Mouse (Mus musculus): ENCODE results near the gene Ifnar1. TPM values are rescaled to one million over a fixed set of nuclear protein-coding genes. Genes with fewer than 3 reads are reported as not detected.
"Not testable (repeated sequence)": the region's sequence is repeated elsewhere in the genome, so short reads cannot be mapped to it uniquely, and the experiment has no call there.

Ifnar1 gene
- total RNA-seq, 2 experiments from 2014 or later = 33.3 to 36.3 TPM

DNA sequence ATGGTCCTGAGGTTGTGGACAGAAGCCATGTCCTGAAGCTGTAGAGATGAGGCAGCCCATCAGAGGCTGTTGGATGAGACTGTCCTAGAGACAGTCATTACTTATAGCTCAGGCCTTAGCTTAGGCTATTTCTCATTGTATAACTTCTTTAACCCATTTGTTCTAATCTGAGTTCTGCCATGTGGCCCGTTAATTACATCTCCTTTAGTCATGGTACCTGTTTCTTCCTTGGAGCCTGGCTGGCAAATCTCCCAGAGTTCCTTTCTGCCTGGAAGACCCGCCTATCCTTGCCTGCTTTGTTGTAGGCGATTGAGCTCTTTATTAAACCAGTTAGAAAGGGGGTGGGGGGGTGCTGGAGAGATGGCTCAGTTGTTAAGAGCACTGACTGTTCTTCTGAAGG is 11.7 kb downstream of the Ifnar1 start:
- ATAC-seq (replicated peaks; ENCODE audit: poor library complexity) = no peak

DNA sequence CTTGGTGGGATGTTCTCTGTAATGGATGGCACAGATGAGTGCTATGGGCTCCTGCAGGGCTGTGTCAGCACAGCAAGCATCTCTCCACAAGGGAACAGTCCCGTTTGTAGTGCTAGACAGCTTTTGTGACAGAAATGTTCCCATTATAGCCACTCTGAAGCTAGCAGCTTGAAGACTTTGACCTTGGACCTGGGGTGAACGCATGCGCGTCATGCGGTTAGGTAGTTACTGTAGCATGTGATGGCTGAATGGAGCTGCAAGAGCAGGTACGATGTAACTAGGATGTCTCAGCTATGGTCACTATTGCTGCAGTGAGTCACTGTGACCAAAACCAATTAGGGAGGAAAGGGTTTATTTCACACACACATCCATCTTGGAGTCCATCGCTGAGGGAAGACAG is 13.0 kb downstream of the Ifnar1 start:
- ATAC-seq (replicated peaks; ENCODE audit: poor library complexity) = no peak

DNA sequence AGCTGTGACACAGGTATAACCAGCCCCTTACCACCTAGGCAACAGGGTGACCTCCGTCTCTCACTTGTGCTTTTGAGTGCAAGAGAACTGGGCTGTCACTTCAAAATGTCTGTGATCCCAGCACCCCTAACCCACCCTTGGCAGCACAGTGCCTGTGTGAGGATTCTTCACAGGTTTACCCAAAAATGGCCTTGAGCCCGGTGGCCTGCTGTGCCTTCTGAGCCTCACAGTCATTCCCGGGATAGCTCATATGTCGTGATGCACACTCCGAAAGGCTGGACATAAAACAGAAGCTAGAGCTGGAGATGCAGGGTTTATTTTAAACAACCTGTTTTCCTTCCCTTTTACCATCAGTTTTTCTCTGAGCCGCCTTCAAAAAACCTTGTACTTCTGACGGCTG is 19.7 kb downstream of the Ifnar1 start:
- ATAC-seq (replicated peaks; ENCODE audit: poor library complexity) = no peak

DNA sequence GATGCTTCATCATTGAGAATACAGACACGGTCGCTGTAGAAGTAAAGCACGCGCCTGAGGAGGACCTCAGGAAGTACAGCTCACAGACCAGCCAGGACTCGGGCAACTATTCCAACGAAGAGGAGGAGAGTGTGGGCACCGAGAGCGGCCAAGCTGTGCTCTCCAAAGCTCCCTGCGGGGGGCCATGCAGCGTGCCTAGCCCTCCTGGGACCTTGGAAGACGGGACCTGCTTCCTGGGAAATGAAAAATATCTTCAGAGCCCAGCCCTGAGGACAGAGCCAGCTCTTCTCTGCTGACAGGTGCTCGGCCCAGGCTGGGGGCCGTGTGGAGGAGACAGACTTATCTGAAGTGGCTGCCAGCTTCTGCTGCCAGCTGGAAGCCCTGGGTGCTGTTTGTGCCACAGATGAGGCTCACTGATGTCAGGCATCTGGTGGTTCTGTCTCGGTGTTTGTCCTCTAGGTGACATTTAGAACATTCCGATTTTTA is 20.1 kb downstream of the Ifnar1 start:
- no peak; the same call in 1 of the 2 replicates for ATAC-seq (replicated peaks; ENCODE audit: poor library complexity)

DNA sequence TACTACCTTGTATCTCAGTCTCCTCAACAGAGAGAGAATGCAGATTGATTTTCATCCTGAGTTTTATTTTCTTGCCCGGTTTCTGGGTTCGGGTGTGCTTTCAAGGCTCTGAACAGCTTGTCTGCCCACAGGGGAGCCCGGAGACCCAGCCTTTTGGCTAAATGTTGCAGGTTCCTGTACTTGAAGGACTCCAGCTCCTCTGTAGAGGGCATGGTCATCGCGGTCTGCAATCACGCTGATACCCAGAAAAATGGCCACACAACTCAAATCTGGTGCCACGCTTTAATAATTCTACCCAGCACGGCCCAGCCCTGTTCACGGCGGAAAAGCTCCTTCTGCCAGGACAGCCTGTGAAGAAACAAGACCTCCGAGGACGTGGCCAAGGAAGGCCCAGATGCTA is 21.4 kb downstream of the Ifnar1 start:
- no peak for ATAC-seq (replicated peaks; ENCODE audit: poor library complexity)

- peak; percentile 89 for ATAC-seq (replicated peaks; ENCODE audit: poor library complexity)
These were observed 27.2 kb downstream of the Ifnar1 start for GRCm38 (mm10) chr16:91512161-91512787.

GRCm38 (mm10) chr16:91513099-91513498 is 28.1 kb downstream of the Ifnar1 start:
- no peak for ATAC-seq (replicated peaks; ENCODE audit: poor library complexity)

GRCm38 (mm10) chr16:91517020-91517419 is 32.0 kb downstream of the Ifnar1 start:
- peak; percentile 85 for ATAC-seq (replicated peaks; ENCODE audit: poor library complexity)

- ATAC-seq (replicated peaks; ENCODE audit: poor library complexity) = peak; percentile 61
These were observed 37.0 kb downstream of the Ifnar1 start for GRCm38 (mm10) chr16:91522040-91522439.

DNA sequence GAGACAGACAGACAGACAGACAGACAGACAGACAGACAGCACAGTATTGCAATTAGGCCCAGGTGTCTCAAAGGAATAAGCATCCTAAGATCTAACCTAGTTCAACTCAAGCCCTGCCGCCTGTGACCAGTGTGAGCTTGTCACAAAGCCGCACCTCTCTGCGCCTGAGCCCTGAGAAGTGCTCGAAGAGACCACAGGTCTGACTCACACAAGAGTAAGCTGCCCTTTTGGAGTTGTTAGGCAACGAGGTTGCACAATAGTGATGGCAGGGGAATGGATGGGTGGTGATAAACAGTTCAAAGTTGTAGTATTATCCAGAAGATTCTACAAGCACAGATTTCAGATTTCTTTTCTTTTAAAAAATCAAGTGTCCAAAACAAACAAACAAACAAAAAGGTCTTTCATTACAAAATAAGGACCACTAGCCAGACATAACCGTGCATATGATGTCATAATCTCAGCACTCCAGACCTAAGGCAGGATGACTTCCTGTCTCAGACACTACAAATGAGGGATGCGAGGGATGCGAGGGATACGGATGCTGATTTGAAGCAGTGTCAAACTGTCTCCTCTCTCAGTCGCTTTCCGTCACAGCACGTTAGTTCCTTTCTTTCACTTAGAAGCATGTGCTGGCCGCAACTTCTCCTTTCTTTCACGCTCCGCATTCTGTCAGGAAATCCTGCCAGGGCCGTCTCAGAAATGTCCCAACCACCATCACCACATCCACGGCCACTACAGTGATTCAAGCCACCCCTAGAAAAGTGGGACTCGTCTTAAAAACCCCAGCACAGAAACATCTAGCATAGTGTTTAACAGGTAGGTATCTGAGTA is 37.7 kb downstream of the Ifnar1 start:
- peak; percentile 73 for ATAC-seq (replicated peaks; ENCODE audit: poor library complexity)

DNA sequence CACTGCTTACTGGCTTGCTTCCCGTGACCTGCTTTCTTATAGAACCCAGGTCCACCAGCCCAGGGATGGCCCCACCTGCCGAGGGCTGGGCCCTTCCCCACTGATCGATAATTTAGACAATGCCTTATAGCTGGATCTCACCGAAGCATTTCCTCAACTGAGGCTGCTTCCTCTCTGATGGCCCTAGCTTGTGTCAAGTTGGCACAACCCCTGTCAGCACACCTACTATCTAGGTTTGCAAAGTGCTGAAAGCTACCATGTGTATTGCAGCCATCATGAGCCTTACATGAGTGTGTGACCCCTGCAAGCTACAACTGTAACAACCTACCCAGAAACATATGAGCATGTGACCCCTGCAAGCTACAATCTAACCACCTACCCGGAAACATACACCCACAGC is 39.2 kb downstream of the Ifnar1 start:
- no peak for ATAC-seq (replicated peaks; ENCODE audit: poor library complexity)

DNA sequence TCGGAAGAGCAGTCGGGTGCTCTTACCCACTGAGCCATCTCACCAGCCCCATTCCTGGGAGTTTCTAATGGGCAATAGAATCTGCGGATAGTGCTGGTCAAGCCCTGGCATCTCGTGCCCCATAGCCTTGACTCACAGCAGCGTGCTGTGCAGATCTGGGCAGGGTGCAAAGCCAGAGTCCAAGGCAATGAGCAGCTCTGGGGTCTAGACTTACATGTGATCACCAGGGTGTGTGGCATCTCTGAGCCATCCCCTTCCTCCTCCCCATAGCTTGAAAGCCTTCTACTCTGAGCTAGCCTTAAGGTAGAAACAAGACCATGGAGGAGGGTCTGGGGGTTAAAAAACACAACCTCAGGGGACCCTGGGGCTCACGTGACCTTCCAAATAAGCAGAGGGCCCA is 41.2 kb downstream of the Ifnar1 start:
- no peak for ATAC-seq (replicated peaks; ENCODE audit: poor library complexity)

- ATAC-seq (replicated peaks; ENCODE audit: poor library complexity) = peak; percentile 59
These were observed 42.0 kb downstream of the Ifnar1 start for GRCm38 (mm10) chr16:91527051-91527450.

DNA sequence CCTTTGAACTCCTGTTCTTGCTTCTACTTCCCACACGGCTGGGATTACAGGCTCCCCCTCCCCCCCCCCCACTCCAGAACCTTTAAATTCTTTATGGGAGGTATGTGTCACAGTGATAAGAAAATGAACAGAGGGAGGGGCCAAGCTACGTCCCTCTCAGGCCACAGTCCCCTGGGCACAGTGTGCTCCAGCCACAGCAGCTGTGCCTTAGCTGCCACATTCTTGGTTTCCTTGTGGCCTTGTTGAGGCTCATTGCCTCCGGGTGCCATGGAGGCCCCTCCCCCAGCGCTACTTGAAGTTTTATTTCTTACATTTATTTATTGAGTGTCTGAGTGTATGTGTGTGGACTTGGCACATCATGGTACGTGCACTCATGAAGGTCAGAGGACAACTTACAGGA is 42.5 kb downstream of the Ifnar1 start:
- ATAC-seq (replicated peaks; ENCODE audit: poor library complexity) = peak; percentile 10

DNA sequence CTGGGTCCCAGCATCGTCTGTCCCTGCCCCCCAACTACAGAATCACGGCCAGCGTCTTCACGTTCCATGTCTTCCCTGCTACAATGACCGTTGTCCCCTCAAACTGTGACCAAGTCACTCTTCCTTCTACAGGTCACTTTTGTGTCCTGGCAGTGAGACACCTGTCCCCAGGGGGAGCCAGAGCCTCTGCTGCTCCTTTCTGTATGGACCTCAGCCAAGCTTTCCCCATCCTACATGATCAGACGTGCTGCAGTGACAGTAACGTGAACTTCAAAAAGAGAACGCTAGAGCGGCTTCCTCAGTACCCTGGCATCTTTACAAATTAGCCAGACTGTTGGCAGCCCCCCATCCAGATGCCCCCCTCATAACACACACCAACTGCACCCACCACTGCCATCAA is 43.5 kb downstream of the Ifnar1 start:
- no peak for ATAC-seq (replicated peaks; ENCODE audit: poor library complexity)

- not testable (repeated sequence) for ATAC-seq (replicated peaks; ENCODE audit: poor library complexity)
These were observed 45.8 kb downstream of the Ifnar1 start for GRCm38 (mm10) chr16:91530830-91531229.

DNA sequence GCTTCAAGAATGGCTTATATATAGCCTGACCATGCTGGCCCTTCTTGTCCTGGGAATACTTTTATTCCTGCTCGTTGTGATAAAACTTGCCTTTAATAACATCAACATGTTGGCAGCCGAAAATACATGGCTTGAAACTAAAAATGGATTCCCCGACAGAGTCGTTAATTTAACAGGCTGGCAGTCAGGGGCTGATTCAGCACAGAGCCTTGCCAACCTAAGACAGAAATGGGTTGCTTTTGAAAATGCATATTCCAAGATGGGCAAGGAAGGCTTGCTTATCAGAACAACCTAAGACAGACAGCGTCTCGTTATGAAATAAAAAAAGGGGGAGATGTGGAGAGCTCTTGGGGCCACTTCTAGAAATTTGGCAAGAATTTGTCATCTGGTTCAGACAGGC is 46.8 kb downstream of the Ifnar1 start:
- ATAC-seq (replicated peaks; ENCODE audit: poor library complexity) = no peak

DNA sequence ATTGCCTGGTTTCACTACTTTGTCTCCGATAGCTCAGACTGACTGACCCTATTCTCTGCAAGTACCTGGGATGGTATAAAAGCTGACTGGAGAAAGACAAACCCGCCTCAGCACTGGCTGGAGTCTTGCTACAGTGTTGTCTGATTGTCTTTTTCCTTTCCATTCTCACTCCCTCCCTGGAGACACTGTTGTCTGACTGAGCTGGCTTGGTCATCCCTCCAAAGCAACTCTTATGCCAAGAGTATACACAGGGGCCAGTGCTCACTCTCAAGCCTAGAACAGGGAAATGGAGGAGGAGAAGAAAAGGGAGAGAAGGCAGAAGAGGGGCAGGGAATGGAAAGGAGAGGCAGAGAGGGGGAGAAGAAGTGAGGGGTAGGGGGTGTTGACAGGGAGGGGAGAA is 47.4 kb downstream of the Ifnar1 start:
- ATAC-seq (replicated peaks; ENCODE audit: poor library complexity) = no peak

- peak; percentile 20 for ATAC-seq (replicated peaks; ENCODE audit: poor library complexity)
These were observed 48.3 kb downstream of the Ifnar1 start for GRCm38 (mm10) chr16:91533097-91534001.

- ATAC-seq (replicated peaks; ENCODE audit: poor library complexity) = peak; percentile 57
These were observed 49.4 kb downstream of the Ifnar1 start for GRCm38 (mm10) chr16:91534477-91534876.

DNA sequence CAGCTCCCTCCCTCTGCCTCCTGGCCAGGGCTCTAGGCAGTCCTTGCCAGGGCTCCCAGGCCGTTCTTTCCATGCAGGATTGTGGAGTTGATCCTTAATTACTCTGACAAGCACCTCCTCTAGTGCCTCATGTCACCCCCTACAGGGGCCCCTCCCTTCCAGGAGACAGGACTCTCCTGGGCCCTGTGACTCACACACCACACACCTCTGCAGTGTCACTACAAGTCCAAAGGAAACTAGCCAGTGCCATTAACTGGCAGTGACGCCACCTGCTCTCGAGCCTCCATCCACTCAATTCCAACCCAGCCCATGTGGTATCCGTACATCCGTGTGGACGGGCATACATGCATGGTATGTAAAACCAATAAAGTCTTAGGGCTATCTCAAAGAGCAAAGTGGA is 49.9 kb downstream of the Ifnar1 start:
- ATAC-seq (replicated peaks; ENCODE audit: poor library complexity) = no peak

All from megakaryocyte progenitor cell, adult 5-6 weeks (primary cell).